Comparison of ENCODE assay signal across 9 mouse cellular contexts in genomic region chr7:25707581-25708292, GRCm38 (mm10). TPM values are rescaled to one million over a fixed set of nuclear protein-coding genes. Genes with fewer than 3 reads are reported as not detected.
A peak's percentile ranks its signal among the peaks of the same experiment; 100 is the strongest.
DNase-seq lines count a peak whose midpoint lies in the region; ATAC-seq and TF ChIP-seq lines count a peak whose summit lies in the region.
"Had no signal": no experiment of that assay in that cellular context is flagged by ENCODE, and none has a peak within 500 bp of the region (broad histone marks: within the 10 kb centered on the region; RNA-seq: fewer than 3 reads in every experiment).

No protein-coding gene starts in this region.

- peaks cover 19% of the 10 kb centered on the region for H3K4me1 ChIP-seq in bone marrow, adult 2 months (ENCODE audit: control insufficient read depth, insufficient read depth, low read length)

- 29% methylated on average over 15 of the region's 15 CpGs for WGBS in bone marrow, adult 2 months

- peak overlapping the region; percentile 71 for H3K27ac ChIP-seq in bone marrow, adult 2 months (ENCODE audit: control insufficient read depth, insufficient read depth, low read depth, low read length, poor library complexity)

- ATAC-seq in erythroid progenitor cell, adult 5-6 weeks (replicated peaks; ENCODE audit: low FRiP score, poor library complexity, severe bottlenecking) = no peak

- intact Hi-C loops in heart, postnatal 25 days (cut with DNase I) = loop anchor here (1.0 kb wide), 1 partner anchor 18 kb away; no protein-coding TSS in a partner anchor

- peak; percentile 72 for DNase-seq in adrenal gland, adult 2 months
- DNase-seq in adrenal gland, adult 18-20 months (ENCODE audit: low spot score in 2 of 2) = no peak
- DNase-seq in heart, postnatal 25 days (ENCODE audit: low spot score) = peak; percentile 70
- DNase-seq in kidney, postnatal 4 days = peak; percentile 61 to 75
- peak; percentile 87 to 93 for DNase-seq in natural killer cell, adult 2 months (ENCODE audit: low spot score in 2 of 2)
- DNase-seq in left cerebral cortex, adult 18-20 months (ENCODE audit: low spot score in 2 of 2) = no peak

- H3K4me3 ChIP-seq in bone marrow, adult 2 months (replicated peaks; ENCODE audit: control insufficient read depth, low read depth, low read length) = no peak overlapping the region

- no peak for TF ChIP-seq POLR2A in bone marrow, adult 2 months (IDR thresholded peaks at IDR 0.05; ENCODE audit: borderline replicate concordance, control insufficient read depth, low read depth, low read length)

- TF ChIP-seq CTCF in bone marrow, adult 2 months (IDR thresholded peaks at IDR 0.05; ENCODE audit: control insufficient read depth, insufficient read depth, low read length) = no peak

RNA-seq across cellular contexts. Expression of gene Ccdc97, which starts 11.2 kb away (rescaled TPM):
- total RNA-seq in adrenal gland, adult 2 months (2021) = 10 to 100 TPM; 47.4 to 50.9 TPM
- 90.9 and 95.2 TPM in 2 replicates for polyA plus RNA-seq in adrenal gland, adult 2 months (2012; rRNA removed)
- 10 to 100 TPM; 52.1 to 53.0 TPM for total RNA-seq in adrenal gland, adult 18-20 months (2021)
- 33.4 and 65.4 TPM in 2 replicates for polyA plus RNA-seq in bone marrow, adult 2 months (2011; ENCODE audit: insufficient read depth, insufficient read length, low replicate concordance, missing spikeins)
- 10 to 100 TPM; 50.3 to 52.7 TPM for total RNA-seq in heart, postnatal 25 days (2021)
- 28.1 and 29.9 TPM in 2 replicates for total RNA-seq in erythroid progenitor cell, adult 5-6 weeks (2015; ENCODE audit: low replicate concordance)
- 13.9 and 34.8 TPM in 2 replicates for total RNA-seq in erythroid progenitor cell, adult 5-6 weeks (2017; ENCODE audit: low replicate concordance)
- 10 to 100 TPM; 59.8 to 61.4 TPM for total RNA-seq in left cerebral cortex, adult 18-20 months (2021)

RNA-seq across cellular contexts. Expression of gene Tgfb1, which starts 20.9 kb away (rescaled TPM):
- 10 to 100 TPM; 30.2 to 36.6 TPM for total RNA-seq in adrenal gland, adult 2 months (2021)
- 50.8 and 57.6 TPM in 2 replicates for polyA plus RNA-seq in adrenal gland, adult 2 months (2012; rRNA removed)
- 10 to 100 TPM; 26.2 to 36.0 TPM for total RNA-seq in adrenal gland, adult 18-20 months (2021)
- 53.9 and 75.5 TPM in 2 replicates for polyA plus RNA-seq in bone marrow, adult 2 months (2011; ENCODE audit: insufficient read depth, insufficient read length, low replicate concordance, missing spikeins)
- 10 to 100 TPM; 23.8 to 24.5 TPM for total RNA-seq in heart, postnatal 25 days (2021)
- total RNA-seq in erythroid progenitor cell, adult 5-6 weeks (2015; ENCODE audit: low replicate concordance) = 72.4 and 95.2 TPM in 2 replicates
- 15.0 and 19.8 TPM in 2 replicates for total RNA-seq in erythroid progenitor cell, adult 5-6 weeks (2017; ENCODE audit: low replicate concordance)
- 1 to 10 TPM; 7.9 to 9.2 TPM for total RNA-seq in left cerebral cortex, adult 18-20 months (2021)

RNA-seq across cellular contexts. Expression of gene B9d2, which starts 27.2 kb away (rescaled TPM):
- total RNA-seq in adrenal gland, adult 2 months (2021) = 10 to 100 TPM; 12.2 to 26.4 TPM
- 69.9 and 83.0 TPM in 2 replicates for polyA plus RNA-seq in adrenal gland, adult 2 months (2012; rRNA removed)
- 10 to 100 TPM; 15.0 to 16.2 TPM for total RNA-seq in adrenal gland, adult 18-20 months (2021)
- 19.1 and 40.8 TPM in 2 replicates for polyA plus RNA-seq in bone marrow, adult 2 months (2011; ENCODE audit: insufficient read depth, insufficient read length, low replicate concordance, missing spikeins)
- 10 to 100 TPM in 1 of 2 experiments, 1 to 10 TPM in 1; 8.3 to 10.9 TPM for total RNA-seq in heart, postnatal 25 days (2021)
- 8.4 and 8.6 TPM in 2 replicates for total RNA-seq in erythroid progenitor cell, adult 5-6 weeks (2015; ENCODE audit: low replicate concordance)
- total RNA-seq in erythroid progenitor cell, adult 5-6 weeks (2017; ENCODE audit: low replicate concordance) = 2.1 and 10.1 TPM in 2 replicates
- total RNA-seq in left cerebral cortex, adult 18-20 months (2021) = 10 to 100 TPM; 22.9 to 24.3 TPM

RNA-seq across cellular contexts. Expression of gene Tmem91, which starts 32.8 kb away (rescaled TPM):
- total RNA-seq in adrenal gland, adult 2 months (2021) = under 1 TPM in 1 of 2 experiments, not detected in 1; 0.37 TPM
- polyA plus RNA-seq in adrenal gland, adult 2 months (2012; rRNA removed) = 0.67 and 1.1 TPM in 2 replicates
- total RNA-seq in adrenal gland, adult 18-20 months (2021) = not detected
- polyA plus RNA-seq in bone marrow, adult 2 months (2011; ENCODE audit: insufficient read depth, insufficient read length, low replicate concordance, missing spikeins) = 2.9 TPM in 1 of 2 replicates, not detected in the other
- not detected for total RNA-seq in heart, postnatal 25 days (2021)
- total RNA-seq in erythroid progenitor cell, adult 5-6 weeks (2015; ENCODE audit: low replicate concordance) = not detected in 2 replicates
- total RNA-seq in erythroid progenitor cell, adult 5-6 weeks (2017; ENCODE audit: low replicate concordance) = 4.2 TPM in 1 of 2 replicates, not detected in the other
- total RNA-seq in left cerebral cortex, adult 18-20 months (2021) = 10 to 100 TPM; 23.6 to 26.5 TPM
- total RNA-seq: gastrocnemius, adult 8-10 months had no signal

RNA-seq across cellular contexts. Expression of gene Hnrnpul1, which starts 46.8 kb away (rescaled TPM):
- total RNA-seq in adrenal gland, adult 2 months (2021) = 100 to 1,000 TPM; 104 to 109 TPM
- 33.0 and 38.7 TPM in 2 replicates for polyA plus RNA-seq in adrenal gland, adult 2 months (2012; rRNA removed)
- 10 to 100 TPM; 83.8 to 94.4 TPM for total RNA-seq in adrenal gland, adult 18-20 months (2021)
- polyA plus RNA-seq in bone marrow, adult 2 months (2011; ENCODE audit: insufficient read depth, insufficient read length, low replicate concordance, missing spikeins) = 74.6 and 75.3 TPM in 2 replicates
- total RNA-seq in heart, postnatal 25 days (2021) = 10 to 100 TPM; 77.8 TPM
- total RNA-seq in erythroid progenitor cell, adult 5-6 weeks (2015; ENCODE audit: low replicate concordance) = 186 and 195 TPM in 2 replicates
- total RNA-seq in erythroid progenitor cell, adult 5-6 weeks (2017; ENCODE audit: low replicate concordance) = 179 and 256 TPM in 2 replicates
- total RNA-seq in left cerebral cortex, adult 18-20 months (2021) = 100 to 1,000 TPM in 1 of 2 experiments, 10 to 100 TPM in 1; 99.0 to 102 TPM

Comparison
In these comparisons a context has a peak if more than half of its experiments do, and no peak if none do; other contexts are left out.
1. DNase-seq: peak in adrenal gland, adult 2 months (single experiment), heart, postnatal 25 days (single experiment), kidney, postnatal 4 days (2 of 2) and natural killer cell, adult 2 months (2 of 2); none in adrenal gland, adult 18-20 months (0 of 2) and left cerebral cortex, adult 18-20 months (0 of 2).